Mouse (Mus musculus): ENCODE measurements around the gene Syngr1.

The Syngr1 gene

DNA sequence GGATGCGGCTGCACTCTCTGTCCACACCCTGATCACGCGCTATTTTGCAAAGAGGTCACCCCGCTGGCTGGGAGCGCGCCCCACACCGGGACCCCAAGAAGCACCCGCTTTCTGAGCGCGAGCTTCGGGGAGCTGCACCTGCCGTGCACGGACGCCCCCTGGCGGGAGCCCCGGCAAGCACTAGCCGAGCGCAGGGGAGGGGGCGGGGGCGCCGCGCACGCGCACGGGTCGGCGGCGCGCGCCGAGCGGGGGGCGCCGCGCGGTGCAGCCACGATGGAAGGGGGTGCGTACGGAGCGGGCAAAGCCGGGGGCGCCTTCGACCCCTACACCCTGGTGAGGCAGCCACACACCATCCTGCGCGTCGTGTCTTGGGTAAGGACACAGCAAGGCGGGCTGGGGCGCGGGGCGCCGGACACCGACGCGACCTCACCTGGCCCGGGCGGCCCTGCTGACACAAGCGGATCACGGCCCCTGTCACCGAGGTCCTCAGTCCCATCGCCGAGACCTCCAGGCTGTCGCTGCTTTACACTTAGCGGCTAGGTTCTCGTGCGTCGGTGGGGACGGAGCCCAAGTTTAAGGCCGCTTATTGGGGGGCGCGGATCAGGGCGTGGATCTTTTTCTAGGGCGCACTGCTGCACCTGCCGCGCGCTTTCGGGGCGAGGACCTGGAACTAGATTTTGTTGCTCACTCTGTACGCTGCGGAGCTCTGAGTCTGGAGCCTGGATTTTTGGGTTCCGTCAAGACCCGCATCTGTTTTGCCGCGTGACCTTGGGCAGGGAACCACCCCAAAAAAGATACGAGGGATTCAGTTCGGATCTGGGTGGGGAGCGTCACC lies at the start of gene Syngr1, which contains the start of gene Rpl3:
Gene Syngr1 (plus strand): TSS at position 214 of the 835 bp plus-strand sequence.
Gene Rpl3 (minus strand): TSS at position 748 of the 835 bp plus-strand sequence.
- peak; percentile 45 to 76 for DNase-seq

DNA sequence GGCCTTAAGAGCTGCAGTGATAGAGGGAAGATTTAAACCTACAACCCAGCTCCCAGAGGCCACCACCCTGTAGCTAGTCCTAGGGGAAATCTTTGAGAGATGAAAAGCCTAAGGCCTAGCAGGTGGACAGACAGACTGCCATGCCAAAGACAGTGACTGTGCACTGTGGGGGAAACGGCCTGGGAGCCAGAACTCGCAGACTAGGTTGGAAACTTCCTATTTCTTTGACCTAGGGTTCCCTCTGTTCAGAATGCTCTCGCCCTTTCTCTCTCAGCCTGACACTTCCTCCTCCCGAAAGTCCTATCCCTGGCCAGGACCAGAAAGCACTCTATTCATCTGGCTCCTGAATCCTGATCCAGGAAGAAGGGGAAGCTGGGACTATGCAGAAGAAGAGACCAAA lies 49.0 kb upstream of the Syngr1 start:
- no peak for DNase-seq

DNA sequence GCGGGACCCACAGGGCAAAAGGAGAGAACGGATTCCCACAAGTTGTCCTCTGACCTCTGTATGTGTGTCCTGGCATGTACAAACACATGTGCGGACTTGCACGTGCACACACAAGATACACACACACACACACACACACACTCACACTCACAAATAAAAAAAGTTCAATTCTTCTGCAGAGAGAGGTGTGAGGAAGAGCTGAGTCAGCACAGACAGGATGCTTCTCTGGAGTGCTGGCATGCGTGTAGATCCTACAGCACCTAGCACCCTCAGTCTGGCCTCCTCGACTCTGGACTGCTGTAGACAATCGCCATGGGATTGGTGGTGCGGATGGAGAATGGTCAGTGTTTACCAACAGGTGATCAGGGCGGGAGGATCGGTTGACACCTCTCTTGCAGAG lies 46.9 kb upstream of the Syngr1 start:
- DNase-seq, result no peak

DNA sequence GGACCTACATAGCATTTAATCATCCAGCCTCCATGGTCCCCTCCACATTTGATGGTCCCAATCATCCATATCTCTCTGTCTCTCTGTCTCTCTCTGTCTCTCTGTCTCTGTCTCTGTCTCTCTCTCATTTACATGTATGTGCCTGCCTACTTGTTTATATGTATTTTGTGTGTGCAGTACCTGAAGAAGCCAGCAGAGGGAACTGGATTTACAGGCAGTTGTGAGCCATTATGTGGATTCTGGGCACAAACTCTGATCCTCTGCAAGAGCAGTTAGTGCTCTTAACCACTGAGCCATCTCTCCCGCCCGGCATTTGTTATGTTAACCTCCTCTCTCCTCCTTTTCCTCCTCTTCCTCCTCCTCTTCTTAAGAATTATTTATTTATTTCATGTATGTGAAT lies 45.4 kb upstream of the Syngr1 start:
- DNase-seq, result no peak

DNA sequence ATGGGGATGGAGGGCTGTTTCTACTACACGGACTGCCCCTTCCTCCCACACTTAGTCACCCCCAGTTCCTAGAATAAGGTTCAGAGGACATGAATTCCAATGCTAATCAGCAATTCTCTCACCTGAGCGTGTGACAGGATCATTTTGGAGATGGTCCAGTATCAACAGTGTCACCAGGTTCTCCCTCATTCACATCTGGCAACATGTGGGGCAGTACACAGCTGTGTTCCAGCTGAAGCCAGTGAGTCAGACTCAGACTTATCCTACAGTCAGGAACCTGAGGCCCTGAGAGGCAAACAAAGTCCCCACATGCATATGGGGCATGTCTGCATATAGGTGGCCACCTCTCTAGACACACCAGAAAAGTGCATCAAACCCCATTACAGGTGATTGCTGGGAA lies 43.9 kb upstream of the Syngr1 start:
- DNase-seq, result no peak

DNA sequence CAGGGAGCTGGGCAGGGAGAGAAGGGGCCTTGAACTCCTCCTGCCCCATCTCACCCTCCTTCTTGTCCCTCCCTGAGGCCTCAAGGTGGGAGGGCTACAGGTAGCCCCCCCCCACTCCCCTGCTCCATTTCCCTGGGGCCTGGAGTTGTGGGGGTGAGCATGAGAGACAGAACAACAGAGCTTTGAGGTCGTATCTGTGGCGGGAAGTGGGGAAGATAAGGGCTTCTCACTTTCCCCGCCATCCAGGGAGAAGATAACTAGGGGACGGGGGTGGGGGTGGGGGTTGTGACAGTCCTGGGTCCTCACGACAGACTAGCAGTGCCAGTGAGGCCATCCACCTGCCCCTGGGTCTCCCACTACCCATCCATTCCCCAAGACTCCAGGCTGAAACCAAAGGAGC lies 43.2 kb upstream of the Syngr1 start:
- no peak for DNase-seq

DNA sequence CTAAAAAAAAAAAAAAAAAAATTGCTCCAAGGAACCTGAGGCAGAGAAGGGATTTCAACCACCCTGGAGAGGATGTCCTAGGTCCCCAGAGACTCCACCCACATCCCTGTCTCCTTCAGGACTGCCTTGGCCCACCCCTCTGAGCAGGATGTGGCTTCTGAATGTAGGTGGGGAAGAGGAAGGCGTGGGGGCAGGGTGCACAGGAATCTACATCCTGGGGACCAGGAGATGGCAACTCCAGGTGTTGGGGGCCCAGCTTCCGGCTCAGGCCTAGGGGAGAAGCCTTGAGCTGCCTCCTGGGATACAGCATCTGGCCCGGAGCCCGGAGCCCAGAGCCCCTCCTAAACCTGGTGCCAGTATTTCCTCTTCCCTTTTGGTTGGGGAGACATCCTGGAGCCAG lies 41.0 kb upstream of the Syngr1 start:
- no peak for DNase-seq

DNA sequence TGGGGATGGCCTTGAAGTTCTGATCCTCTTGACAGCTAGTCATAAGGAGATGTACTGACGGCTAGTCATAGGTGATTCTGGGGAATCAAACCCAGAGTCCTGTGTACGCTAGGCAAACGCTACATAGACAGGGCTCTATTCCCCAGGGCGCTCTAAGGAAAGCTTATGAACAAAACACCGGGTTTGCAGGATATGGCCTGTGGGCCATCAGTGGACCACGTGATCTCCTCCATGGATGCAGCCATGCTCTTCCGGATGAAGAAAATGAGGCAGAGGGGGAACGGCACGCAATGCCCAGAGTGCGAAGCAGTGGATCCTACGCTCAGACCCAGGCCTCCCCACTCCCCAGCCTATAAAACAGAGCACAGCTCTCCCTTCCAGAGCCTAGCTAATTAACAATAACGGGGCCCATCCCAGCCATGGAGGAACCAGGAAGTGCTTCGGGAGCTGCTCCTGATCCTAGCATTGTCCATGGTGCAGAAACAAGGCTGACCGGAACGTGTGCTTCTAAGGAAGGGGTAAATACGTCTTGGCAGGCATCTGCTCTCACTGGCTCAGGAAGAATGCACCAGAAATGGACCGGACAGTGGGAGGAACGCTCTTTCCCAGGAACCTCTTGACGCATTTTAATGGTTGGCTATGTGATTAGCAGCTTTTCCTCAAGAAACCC lies 39.9 kb upstream of the Syngr1 start:
- no peak for DNase-seq

DNA sequence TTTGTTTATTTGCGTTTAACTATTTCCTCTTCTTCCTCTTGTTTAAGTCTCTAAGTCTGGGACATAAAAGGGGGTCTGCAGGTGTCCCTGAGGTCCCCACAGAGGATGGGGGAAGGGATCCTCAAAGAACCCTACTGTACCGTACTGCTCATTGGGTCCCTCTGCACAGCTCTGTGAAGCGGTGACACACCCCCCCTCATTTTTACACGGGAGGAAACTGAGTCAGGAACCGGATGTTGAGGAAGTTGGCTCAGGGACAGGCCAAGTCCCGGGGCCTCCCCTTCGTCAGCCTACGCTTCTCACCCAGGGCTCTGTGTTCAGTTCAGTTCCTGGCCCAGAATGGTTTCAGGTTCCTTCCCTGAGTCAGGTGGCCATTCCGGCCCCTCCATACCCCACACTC lies 39.4 kb upstream of the Syngr1 start:
- no peak for DNase-seq

DNA sequence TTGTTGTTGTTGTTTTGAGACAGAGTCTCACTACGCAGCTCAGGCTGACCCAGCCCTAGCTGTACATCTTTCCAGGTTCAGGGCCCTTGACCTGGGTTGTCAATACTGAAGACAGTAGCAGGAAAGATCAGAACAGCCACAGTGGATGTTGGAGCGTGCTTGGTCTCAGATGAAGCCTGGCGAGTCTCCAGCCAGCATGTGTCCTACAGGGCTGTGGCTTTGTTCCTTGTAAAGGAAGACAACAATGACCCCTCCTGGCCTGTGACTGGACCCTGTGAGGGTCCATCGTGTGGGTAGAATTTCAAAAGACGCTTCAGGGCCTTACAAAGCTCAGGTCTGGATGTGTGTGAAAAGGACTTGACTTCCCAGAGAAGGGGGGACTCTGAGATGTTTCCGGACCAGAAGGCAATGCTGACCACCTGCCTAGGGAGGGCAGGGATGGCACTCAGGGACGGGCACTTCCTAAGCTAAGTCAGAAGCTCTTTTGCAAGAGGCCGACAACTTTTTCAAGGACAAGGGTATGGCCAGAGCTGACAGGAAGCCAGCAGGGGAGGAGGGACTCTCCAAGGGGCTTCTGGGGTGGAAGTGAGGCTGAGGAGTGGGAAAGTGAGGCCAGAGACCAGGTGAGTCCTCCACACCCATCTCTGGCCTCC lies 37.6 kb upstream of the Syngr1 start:
- no peak for DNase-seq

DNA sequence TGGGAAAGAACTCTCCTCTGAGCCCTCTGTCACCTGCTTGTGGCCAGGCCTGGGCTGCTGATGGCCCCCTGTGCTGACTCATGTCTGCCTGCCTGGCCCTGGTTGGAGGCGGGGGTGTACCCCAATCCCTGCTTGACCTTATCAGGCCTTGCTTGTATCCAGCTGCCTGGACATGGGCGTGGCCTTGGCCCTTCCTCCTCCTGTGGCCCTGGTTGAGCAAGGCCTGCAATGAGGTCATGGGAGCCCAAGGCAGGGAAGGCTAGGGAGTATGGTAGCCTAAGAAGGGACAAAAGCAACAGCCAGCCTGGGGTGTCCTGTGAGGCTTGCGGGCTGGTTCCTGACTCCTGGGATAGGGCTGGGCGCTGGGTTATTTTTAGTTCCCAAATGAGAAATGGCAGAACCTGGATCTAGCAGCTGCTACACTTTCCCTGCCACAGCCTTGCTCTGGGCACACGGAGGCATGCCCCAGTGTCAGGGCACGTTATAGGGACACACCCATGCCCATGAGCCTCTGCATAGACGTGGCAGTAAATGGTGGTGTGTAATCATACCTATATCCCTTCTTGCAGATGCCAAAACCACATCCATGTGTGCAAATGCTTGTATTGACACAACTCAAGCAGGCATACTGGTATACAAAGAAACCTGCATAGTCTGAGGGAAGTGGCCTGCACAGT lies 37.0 kb upstream of the Syngr1 start:
- no peak for DNase-seq

DNA sequence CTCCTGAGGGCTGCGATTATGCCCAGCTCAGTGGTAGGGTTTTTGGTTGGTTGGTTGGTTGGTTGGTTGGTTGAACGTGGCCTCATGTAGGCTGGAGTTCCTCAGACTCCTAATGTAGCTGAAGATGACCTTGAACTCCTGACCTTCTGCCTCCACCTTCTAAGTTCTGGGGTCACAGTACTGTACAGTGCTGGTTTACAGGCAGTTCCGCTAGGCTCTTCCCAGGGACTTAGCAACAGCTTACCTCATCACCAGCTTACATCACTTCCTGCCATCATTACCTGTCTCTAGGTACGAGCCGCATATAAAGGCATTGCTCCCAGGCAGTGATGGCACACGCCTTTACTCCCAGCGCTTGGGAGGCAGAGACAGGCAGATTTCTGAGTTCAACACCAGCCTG lies 33.0 kb upstream of the Syngr1 start:
- no peak for DNase-seq

DNA sequence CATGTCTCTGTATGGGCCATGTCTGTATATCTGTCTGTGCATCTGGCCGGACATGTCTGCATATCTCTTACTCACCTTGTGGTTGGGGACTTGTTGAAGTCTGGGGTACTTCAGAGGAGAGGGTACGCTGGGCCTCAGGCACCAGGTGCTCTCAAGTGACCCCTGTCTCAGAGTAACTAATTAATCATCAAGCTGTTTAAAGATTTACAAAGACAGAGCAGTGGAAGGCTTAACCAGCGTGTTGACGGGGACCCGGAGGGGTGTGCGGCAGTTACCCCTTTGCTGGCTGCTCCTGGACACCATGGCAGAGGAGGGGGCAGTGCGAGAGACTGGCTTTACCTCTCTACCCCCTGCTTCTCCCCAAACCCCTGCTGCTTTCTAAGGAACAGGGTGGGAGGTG lies 31.5 kb upstream of the Syngr1 start:
- no peak for DNase-seq

DNA sequence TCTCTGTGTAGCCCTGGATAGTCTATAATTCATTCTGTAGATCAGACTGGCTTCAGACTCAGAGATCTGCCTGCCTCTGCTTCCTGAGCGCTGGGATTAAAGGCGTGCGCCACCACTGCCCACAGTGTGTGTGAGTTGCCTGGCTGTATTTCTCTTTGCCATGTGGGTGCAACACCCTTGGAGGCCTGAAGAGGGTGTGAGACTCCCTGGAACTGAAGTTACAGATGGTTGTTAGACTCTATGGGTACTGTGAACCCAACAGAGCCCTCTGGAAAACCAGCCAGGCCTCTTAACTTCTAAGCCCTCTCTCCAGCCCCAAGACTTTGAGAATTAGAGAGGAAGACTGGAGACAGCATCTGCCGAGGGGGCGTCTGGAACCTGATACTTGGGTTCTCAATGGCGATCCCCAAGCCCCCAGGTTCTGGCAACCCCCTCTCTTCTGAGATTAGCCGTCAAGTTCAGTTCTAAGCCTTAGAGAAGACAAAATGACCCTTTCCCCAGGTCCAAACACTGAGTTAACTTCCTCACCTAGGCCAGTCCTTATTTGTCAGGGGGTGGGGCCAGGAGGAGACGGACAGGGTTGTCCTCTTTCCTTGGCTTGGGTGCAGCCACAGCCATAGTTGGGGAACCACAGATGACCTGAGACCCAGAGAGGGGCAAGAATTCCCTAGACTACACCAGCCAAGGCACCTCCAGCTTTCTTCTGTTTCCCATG lies 30.6 kb upstream of the Syngr1 start:
- DNase-seq, result no peak

DNA sequence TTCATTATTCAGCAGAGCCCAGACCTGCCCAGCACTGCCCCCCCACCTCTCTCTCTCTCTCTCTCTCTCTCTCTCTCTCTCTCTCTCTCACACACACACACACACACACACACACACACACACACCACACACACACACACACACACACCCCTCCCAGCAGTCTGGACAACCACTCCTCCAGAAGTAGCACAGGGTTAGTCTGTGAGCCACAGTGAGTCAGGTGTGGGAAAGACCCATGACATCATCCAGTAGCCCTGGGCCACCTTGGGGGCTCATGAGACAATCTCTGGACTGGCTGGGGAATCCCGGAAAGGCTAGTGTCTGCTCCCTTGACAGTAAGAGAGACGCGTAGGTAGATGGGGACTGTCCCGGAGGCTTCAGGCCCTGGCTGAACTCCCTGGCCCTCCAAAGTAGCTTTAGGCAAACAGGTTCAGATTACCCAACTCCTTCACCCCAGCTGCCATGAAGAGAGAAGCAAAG lies 30.0 kb upstream of the Syngr1 start:
- DNase-seq, result no peak

DNA sequence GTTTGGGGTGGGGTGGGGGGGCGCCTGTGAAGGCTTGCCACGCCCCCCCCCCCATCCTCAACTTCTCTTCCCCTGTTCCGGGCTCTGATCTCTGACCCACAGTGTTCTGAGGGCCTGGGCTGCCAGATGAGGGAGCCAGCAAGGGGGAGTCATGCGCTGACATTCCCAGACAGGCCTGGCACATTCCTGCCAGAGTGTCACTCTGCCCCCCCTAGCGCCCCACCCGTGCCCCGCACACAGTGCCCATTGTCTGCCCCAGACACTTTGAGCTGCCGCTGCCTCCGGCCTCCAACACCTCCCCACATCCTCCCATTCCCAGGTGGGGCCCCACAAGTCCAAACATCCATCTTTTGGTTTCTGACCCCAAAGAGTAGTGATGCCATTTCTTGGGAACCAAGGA lies 28.8 kb upstream of the Syngr1 start:
- no peak for DNase-seq

DNA sequence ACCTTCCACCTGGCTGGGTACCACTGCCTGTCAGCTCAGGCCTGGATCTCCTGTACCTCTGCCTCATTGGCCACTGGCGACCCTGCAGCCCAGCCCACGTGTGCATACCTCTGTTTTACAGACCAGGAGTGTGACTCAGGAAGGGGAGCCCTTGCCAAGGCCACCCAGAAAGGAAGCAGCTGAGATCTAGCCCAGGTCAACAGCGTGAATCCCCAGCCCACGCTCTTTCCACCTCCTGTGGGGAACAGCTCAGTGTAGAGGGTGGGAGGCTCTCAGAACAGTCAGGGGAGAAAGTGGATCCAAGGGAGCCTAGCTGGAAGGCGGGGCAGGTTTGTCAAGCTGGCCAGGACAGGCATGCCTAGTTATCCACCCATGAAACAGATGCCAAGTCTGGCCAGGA lies 28.3 kb upstream of the Syngr1 start:
- DNase-seq, result no peak

DNA sequence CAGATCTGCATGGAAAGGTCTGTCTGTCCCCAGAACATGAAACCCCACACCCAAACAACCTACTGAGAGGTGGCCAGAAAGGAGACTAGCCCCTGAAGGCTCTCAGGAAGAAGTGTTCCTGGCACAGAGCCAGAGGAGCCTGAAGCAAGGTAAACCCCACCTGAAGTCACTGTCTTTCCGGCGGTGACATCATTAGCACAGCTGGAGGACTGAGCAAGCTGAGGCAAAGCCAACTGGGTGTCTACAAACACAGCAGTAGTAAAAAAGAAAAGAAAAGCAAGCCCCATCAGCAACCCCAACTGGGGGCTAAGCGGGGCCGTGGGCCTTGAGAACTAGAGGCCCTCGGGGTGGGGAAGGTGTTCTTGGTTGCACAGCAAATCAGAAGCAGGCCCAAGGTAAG lies 26.2 kb upstream of the Syngr1 start:
- DNase-seq, result no peak

DNA sequence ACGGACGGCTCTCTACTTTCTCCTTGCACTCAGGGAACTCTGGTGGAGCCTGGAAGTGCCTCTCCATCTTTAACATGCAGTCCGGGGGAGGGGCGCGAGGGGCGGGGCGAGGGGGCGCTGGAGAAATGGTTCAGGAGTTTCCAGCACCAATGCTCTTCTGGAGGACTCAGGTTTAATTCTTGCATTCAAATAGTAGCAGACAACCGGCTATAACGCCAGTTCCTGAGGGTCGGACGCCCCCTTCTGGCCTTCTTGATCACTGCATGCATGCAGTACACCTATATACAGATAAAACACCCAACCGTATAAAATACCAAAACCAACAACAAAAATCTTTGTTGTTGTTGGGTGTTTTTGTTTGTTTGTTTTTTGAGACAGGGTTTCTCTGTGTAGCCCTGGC lies 25.7 kb upstream of the Syngr1 start:
- DNase-seq, result no peak

DNA sequence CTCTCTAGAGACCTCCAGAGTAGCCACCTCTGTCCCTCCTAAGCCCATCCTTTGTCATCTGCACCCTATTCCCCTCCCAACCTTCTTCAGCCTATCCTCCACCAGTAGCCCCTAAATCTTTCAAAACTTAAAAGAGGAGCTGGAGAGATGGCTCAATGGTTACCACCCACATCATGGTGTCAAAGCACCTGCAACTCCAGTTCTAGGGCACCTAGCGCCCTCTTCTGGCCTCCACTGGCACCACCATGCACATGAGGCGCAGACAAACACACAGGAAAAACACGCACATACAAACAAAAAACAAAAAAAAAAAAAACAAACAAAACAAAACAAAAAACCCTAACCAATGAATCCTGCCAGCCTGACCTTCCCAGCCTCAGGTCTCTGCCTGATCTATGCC lies 24.6 kb upstream of the Syngr1 start:
- DNase-seq, result no peak

DNA sequence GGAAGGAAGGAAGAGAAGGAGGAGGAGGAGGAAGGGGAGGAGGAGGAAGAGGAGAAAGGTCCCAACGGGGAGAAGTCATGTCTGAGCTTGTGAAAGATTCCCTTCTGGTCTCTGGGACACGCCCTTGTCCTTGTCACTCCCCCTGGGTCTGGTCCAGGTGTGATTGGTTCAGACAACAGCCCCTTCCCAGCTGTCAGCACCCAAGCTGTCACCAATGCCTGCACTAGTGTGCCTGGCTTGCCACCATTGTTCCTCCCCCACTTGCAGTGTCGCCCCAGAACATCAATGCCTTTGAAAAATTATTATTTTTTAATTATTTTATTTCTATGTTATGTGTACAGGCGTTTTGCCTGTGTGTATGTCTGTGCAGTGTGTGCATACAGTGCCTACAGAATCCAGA lies 22.0 kb upstream of the Syngr1 start:
- DNase-seq, result no peak

DNA sequence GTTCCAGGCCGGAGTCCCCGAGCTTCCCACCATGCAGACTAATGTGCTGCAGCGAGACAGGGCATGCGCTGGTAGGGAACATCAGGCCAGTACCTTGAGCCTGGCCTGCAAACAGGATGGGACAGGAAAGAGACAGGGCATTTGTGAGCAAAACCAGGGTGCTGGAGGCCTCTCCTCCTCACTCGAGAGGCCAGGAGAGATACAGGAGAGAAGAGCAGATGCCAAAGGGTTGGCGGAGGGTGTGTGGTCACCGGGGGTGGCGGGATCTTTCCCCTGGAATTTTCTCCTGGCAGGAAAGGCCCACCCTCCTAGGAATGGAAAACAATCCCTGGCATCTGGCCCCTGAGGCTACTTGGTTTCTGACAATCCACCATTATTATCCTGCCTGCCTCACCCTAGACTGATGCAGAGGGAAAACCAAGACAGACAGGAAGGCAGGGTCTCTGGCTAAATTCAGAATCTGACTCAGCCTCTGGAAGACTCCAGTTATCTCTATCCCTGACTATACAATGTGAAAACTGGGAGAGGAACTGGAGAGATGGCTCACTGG lies 21.0 kb upstream of the Syngr1 start:
- no peak for DNase-seq

Measured in spleen, adult 18-20 months (tissue).